Mouse (Mus musculus) liver, embryonic 14.5 days (tissue): ENCODE data around the gene Olfr329-ps. TPM values are rescaled to one million over a fixed set of nuclear protein-coding genes. Genes with fewer than 3 reads are reported as not detected.
"Not testable (repeated sequence)": the region's sequence is repeated elsewhere in the genome, so short reads cannot be mapped to it uniquely, and the experiment has no call there.

Experiments
- ATAC-seq: fragments of 200-750 bp; cut with Nextera tagmentation; 2 replicates; pipeline ENCODE4 v1.8.0; 2017; ENCODE audit warnings: moderate number of reproducible peaks, mild to moderate bottlenecking, moderate library complexity; ENCODE audit not compliant: insufficient read depth
- DNase-seq, 3 experiments: peaks; one replicate each; pipeline ENCODE4 v3.0.0-alpha.2; 2012 to 2013; ENCODE audit warnings: low read depth in 3 of 3, low spot score in 3 of 3
- H3K27ac ChIP-seq: fragments of 300-500 bp; sonication (generic); 2 replicates; pipeline ENCODE4 v1.5.1; 2014; ENCODE audit warnings: moderate library complexity, mild to moderate bottlenecking, control low read depth, inconsistent platforms
- H3K27me3 ChIP-seq: fragments of 300-500 bp; sonication (generic); 2 replicates; pipeline ENCODE4 v1.6.1; 2014; ENCODE audit warnings: mild to moderate bottlenecking, low read length, moderate library complexity; ENCODE audit not compliant: control insufficient read depth, insufficient read depth
- H3K36me3 ChIP-seq: fragments of 300-500 bp; sonication (generic); replicated peaks from 2 replicates; pipeline ENCODE4 v1.6.1; 2014; ENCODE audit warnings: low read depth; ENCODE audit not compliant: control insufficient read depth, insufficient read depth
- H3K4me1 ChIP-seq, 2 experiments: fragments of 200-500 bp in 1 of 2; fragments of 300-500 bp in 1 of 2; sonication (generic) in 1 of 2; replicated peaks; 2 replicates each; pipeline ENCODE4 v1.6.1; 2012 to 2014; ENCODE audit warnings: antibody characterized with exemption in 1 of 2, inconsistent platforms in 1 of 2, low read length in 1 of 2; ENCODE audit not compliant: control insufficient read depth in 2 of 2, insufficient read depth in 2 of 2
- H3K4me2 ChIP-seq: fragments of 300-500 bp; sonication (generic); 2 replicates; pipeline ENCODE4 v1.6.1; 2014; ENCODE audit warnings: low read depth, mild to moderate bottlenecking, control low read depth, moderate library complexity
- H3K4me3 ChIP-seq, 2 experiments: fragments of 200-500 bp in 1 of 2; fragments of 300-500 bp in 1 of 2; sonication (generic) in 1 of 2; 2 replicates each; pipeline ENCODE4 v1.5.1; 2012 to 2014; ENCODE audit warnings: low read depth in 2 of 2, low read length in 2 of 2, mild to moderate bottlenecking in 2 of 2, control low read depth in 1 of 2, inconsistent platforms in 1 of 2, moderate library complexity in 1 of 2; ENCODE audit not compliant: insufficient read depth in 1 of 2
- H3K9ac ChIP-seq: fragments of 300-500 bp; sonication (generic); replicated peaks from 2 replicates; pipeline ENCODE4 v1.6.1; 2014; ENCODE audit warnings: mild to moderate bottlenecking, control low read depth, moderate library complexity
- H3K9me3 ChIP-seq: fragments of 300-500 bp; sonication (generic); 2 replicates; pipeline ENCODE4 v1.6.1; 2016; ENCODE audit warnings: low read length, mixed read lengths; ENCODE audit not compliant: control insufficient read depth
- CTCF ChIP-seq: IDR thresholded peaks from 2 replicates; pipeline ENCODE4 v1.5.1; 2016; ENCODE audit warnings: antibody characterized with exemption, low read depth, control low read depth
- EP300 ChIP-seq: IDR thresholded peaks from 2 replicates; pipeline ENCODE4 v1.6.1; 2016; ENCODE audit warnings: antibody characterized with exemption, low read depth
- WGBS: fragments of 180-500 bp; shearing (Covaris S2); extraction: QIAGEN DNeasy Blood & Tissue Kit; methylation state at CpG from one replicate; pipeline ENCODE4 v1.1.7; 2014; ENCODE audit not compliant: insufficient replicate concordance; 5-methylcytosine and 5-hydroxymethylcytosine counted together
- polyA plus RNA-seq, 2 experiments: library from polyadenylated mRNA; depleted of rRNA in 1 of 2; stranded (reverse) in 1 of 2; unstranded in 1 of 2; fragments of >200 nt; fragmentation: Nextera tagmentation in 1 of 2; extraction: Ambion mirVana in 1 of 2; gene quantifications; 2 replicates each; pipeline versions ENCODE4 v1.2.1 to v1.2.3; 2012 to 2014

Gene Olfr329-ps
- polyA plus RNA-seq, 2 experiments, result not detected

DNA sequence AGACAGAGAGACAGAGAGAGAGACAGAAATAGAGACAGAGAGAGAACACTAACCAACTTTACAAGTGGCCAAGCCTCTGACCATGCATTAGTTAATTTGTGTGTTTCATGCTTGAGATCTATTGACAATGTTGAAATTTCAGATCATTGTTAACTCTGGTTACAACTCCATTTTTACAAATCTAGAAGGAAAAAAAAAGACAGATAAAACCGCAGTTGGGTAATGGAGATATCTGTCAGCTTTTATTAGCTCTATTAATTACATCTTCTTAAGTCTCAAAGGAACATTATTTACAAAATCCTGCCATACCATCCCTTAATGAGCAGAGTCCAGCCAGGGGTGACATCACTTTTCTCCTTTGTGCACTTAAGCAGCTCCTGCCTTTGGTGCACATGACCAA lies 31.2 kb upstream of the Olfr329-ps start, which contains the start of gene Olfr325:
Gene Olfr325, plus strand, starts transcription at position 301 of the 400 bp plus-strand sequence.
- Histone ChIP-seq H3K4me2 (no peak within 1 kb of the TSS), H3K9me3 (no peaks in the 10 kb centered on the region), H3K4me1 (no peaks in the 10 kb centered on the region), H3K27me3 (no peaks in the 10 kb centered on the region), H3K27ac (no peak within 1 kb of the TSS), H3K36me3 (no peaks in the 10 kb centered on the region), H3K4me3 (no peak within 1 kb of the TSS), H3K9ac (no peak within 1 kb of the TSS)
- TF ChIP-seq CTCF (no peak), EP300 (no peak)
- DNase-seq (no peak), ATAC-seq (no peak)
- 52% methylated on average over 1 of the region's 1 CpGs for WGBS

GRCm38 (mm10) chr11:58570405-58570804 lies 24.2 kb upstream of the Olfr329-ps start, which contains the start of gene Olfr224:
Olfr224 (minus strand) TSS chr11:58570553.
- H3K9ac ChIP-seq, result no peak within 1 kb of the TSS
- H3K36me3 ChIP-seq, result no peaks in the 10 kb centered on the region
- H3K27me3 ChIP-seq, result no peaks in the 10 kb centered on the region
- TF ChIP-seq CTCF (no peak), EP300 (no peak)
- WGBS, result 66% methylated on average over 5 of the region's 5 CpGs
- no peaks in the 10 kb centered on the region for H3K4me1 ChIP-seq
- ATAC-seq (no peak), DNase-seq (no peak)
- no peaks in the 10 kb centered on the region for H3K9me3 ChIP-seq
- H3K4me2 ChIP-seq, result no peak within 1 kb of the TSS
- H3K27ac ChIP-seq, result no peak within 1 kb of the TSS
- H3K4me3 ChIP-seq, result no peak within 1 kb of the TSS

DNA sequence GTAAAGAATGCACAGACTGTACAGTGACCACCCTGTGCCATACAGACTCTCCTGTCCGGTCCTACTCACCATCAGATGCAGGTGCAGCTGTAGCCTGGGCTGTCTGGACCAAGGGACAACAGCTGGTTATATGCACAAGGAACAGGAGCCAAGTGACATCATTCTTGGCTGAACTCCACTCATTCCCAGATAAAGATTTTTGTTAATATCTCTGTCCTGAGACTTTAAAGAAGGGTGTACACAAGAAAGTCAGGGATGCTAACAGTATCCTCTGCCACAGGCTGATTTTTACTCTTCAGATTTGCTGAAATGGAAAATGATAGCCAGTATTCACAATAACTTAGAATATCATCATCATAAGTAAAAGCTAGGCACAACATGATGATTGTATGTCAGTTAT lies 9.3 kb upstream of the Olfr329-ps start, which contains the start of gene Olfr328:
Gene Olfr328, minus strand, starts transcription at position 101 of the 400 bp plus-strand sequence.
- no peak within 1 kb of the TSS for H3K9ac ChIP-seq
- H3K27me3 ChIP-seq, result no peaks in the 10 kb centered on the region
- no peaks in the 10 kb centered on the region for H3K4me1 ChIP-seq
- no peak within 1 kb of the TSS for H3K4me2 ChIP-seq
- H3K27ac ChIP-seq, result no peak within 1 kb of the TSS
- no peak for DNase-seq
- no peak for ATAC-seq
- no peaks in the 10 kb centered on the region for H3K36me3 ChIP-seq
- H3K4me3 ChIP-seq, result no peak within 1 kb of the TSS
- 59% methylated on average over 1 of the region's 1 CpGs for WGBS
- TF ChIP-seq CTCF (no peak), EP300 (no peak)
- H3K9me3 ChIP-seq, result no peaks in the 10 kb centered on the region

GRCm38 (mm10) chr11:58534736-58535135 lies 11.5 kb downstream of the Olfr329-ps start, which contains the start of gene Olfr330:
Olfr330 (minus strand) TSS chr11:58534836.
- not testable (repeated sequence) for ATAC-seq, H3K36me3 ChIP-seq, H3K4me2 ChIP-seq, H3K9me3 ChIP-seq, DNase-seq, H3K4me1 ChIP-seq, H3K4me3 ChIP-seq, H3K9ac ChIP-seq, H3K27me3 ChIP-seq, H3K27ac ChIP-seq

DNA sequence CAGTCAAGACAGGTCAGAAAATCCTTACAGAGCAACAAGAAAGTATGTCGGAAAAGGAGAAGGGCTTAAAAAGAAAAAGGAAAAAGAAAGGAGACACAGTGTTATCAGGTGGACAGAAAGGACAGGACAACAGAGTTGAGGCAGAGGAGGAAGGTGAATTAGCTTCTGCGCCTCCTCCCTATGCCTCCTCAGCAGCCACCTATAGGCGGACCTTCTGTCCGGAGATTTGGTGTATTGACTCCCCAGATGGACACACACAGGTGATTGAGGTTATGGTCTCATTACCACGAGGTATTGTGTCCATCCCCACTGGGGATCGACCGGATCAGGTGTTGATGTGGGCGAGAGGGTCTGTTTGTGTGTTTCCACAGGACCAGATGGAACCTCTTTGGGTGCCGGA lies 26.5 kb downstream of the Olfr329-ps start:
- H3K4me2 ChIP-seq, H3K9me3 ChIP-seq, H3K36me3 ChIP-seq, DNase-seq, H3K4me3 ChIP-seq, ATAC-seq, H3K27ac ChIP-seq, H3K4me1 ChIP-seq, H3K27me3 ChIP-seq, H3K9ac ChIP-seq: not testable (repeated sequence)
- WGBS, result 78% methylated on average over 7 of the region's 9 CpGs

- H3K4me1 ChIP-seq, H3K9ac ChIP-seq, DNase-seq, H3K27ac ChIP-seq, ATAC-seq, H3K9me3 ChIP-seq, H3K4me2 ChIP-seq, H3K4me3 ChIP-seq, H3K27me3 ChIP-seq, H3K36me3 ChIP-seq: not testable (repeated sequence)
- WGBS, result 80% methylated on average over 17 of the region's 18 CpGs
Observed at GRCm38 (mm10) chr11:58518916-58519315, 27.3 kb downstream of the Olfr329-ps start.

GRCm38 (mm10) chr11:58509058-58509457 lies 37.2 kb downstream of the Olfr329-ps start:
- WGBS, result 72% methylated on average over 19 of the region's 19 CpGs
- not testable (repeated sequence) for H3K27me3 ChIP-seq, H3K4me2 ChIP-seq, DNase-seq, H3K4me3 ChIP-seq, H3K9ac ChIP-seq, H3K9me3 ChIP-seq, ATAC-seq, H3K27ac ChIP-seq, H3K4me1 ChIP-seq, H3K36me3 ChIP-seq

DNA sequence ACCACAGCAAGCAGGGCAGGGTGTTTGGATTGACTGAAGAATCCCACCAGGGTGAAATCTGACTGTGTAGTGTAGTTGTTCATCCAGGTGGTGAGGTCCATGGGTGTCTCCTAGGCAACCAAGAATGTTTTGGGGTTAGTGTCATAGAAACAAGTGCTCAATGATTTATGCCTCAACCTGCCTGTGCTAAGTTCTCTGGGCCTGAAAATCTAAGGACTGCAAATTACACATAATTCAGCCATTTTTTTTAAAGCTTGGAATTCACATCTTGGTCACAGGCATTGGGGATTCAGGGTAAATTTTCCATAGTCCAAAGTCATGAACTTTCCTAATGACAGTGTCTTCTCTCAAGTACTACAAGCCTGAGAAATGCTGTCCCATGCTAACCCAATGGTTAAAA lies 43.8 kb downstream of the Olfr329-ps start, which contains the start of gene Olfr331:
Gene Olfr331, minus strand, starts transcription at position 101 of the 400 bp plus-strand sequence.
- not testable (repeated sequence) for H3K27ac ChIP-seq, DNase-seq, H3K36me3 ChIP-seq, H3K27me3 ChIP-seq, H3K9me3 ChIP-seq, H3K9ac ChIP-seq, H3K4me3 ChIP-seq, H3K4me2 ChIP-seq, ATAC-seq, H3K4me1 ChIP-seq
